Mouse (Mus musculus) kidney, postnatal 0 days (tissue): ENCODE data around the gene Zfp428. TPM values are rescaled to one million over a fixed set of nuclear protein-coding genes. Genes with fewer than 3 reads are reported as not detected.

Experiments
- ATAC-seq: fragments of 200-750 bp; cut with Nextera tagmentation; replicated peaks from 2 replicates; pipeline ENCODE4 v1.8.0; 2017; ENCODE audit warnings: low read depth, moderate number of reproducible peaks, moderate TSS enrichment, moderate library complexity; ENCODE audit not compliant: low FRiP score
- DNase-seq: peaks from one replicate; pipeline ENCODE4 v3.0.0-alpha.2; 2016; ENCODE audit warnings: low spot score
- H3K27ac ChIP-seq: fragments of 300-500 bp; sonication (generic); 2 replicates; pipeline ENCODE4 v1.5.1; 2014; ENCODE audit warnings: mild to moderate bottlenecking
- H3K27me3 ChIP-seq: fragments of 300-500 bp; sonication (generic); 2 replicates; pipeline ENCODE4 v1.6.1; 2014; ENCODE audit warnings: low read length, mixed read lengths; ENCODE audit not compliant: insufficient read depth
- H3K36me3 ChIP-seq: fragments of 300-500 bp; sonication (generic); 2 replicates; pipeline ENCODE4 v1.6.1; 2014; ENCODE audit warnings: low read length, mixed read lengths; ENCODE audit not compliant: insufficient read depth
- H3K4me1 ChIP-seq: fragments of 300-500 bp; sonication (generic); replicated peaks from 2 replicates; pipeline ENCODE4 v1.6.1; 2014; ENCODE audit warnings: antibody characterized with exemption, low read length, mixed read lengths; ENCODE audit not compliant: insufficient read depth
- H3K4me2 ChIP-seq: fragments of 300-500 bp; sonication (generic); 2 replicates; pipeline ENCODE4 v1.6.1; 2014; ENCODE audit warnings: mild to moderate bottlenecking, low read length, moderate library complexity, mixed read lengths
- H3K4me3 ChIP-seq: fragments of 300-500 bp; sonication (generic); replicated peaks from 2 replicates; pipeline ENCODE4 v1.5.1; 2014; ENCODE audit warnings: low read depth, low read length
- H3K9ac ChIP-seq: fragments of 300-500 bp; sonication (generic); 2 replicates; pipeline ENCODE4 v1.6.1; 2014; ENCODE audit warnings: low read depth, low read length
- H3K9me3 ChIP-seq: fragments of 300-500 bp; sonication (generic); replicated peaks from 2 replicates; pipeline ENCODE4 v1.6.1; 2016; ENCODE audit warnings: low read length, inconsistent platforms, mixed read lengths
- CTCF ChIP-seq: IDR thresholded peaks from 2 replicates; pipeline ENCODE4 v1.5.1; 2016; ENCODE audit warnings: antibody characterized with exemption, low read depth, mild to moderate bottlenecking, moderate library complexity
- WGBS: fragments of 180-500 bp; shearing (Covaris S2); extraction: QIAGEN DNeasy Blood & Tissue Kit; methylation state at CpG from one replicate; pipeline ENCODE4 v1.1.7; 2014; 5-methylcytosine and 5-hydroxymethylcytosine counted together
- polyA plus RNA-seq: library from polyadenylated mRNA; unstranded; fragments of >200 nt; fragmentation: Nextera tagmentation; extraction: Ambion mirVana; gene quantifications from 2 replicates; pipeline ENCODE4 v1.2.1, GENCODE M21; 2015

The Zfp428 gene
- polyA plus RNA-seq, 1 experiment from 2014 or later, result 41.4 TPM

DNA sequence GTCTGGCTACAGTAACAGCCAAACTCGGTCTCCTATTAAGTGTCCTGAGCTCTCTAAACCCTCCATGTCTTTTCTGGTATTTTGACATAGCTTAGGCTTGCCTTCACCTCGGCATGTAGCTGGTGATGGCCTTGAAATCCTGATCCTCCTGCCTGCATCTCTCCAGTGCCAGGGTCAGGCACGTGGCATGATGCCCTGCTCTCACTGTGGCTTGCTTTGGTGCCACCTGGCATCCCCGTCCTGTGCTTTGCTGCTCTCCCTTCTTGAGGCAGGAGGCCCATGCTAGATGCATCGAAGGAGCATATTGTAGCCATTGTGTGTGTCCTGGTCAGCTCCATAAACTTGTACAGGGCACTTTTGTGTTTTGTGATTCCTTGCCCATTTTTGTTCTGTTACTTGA lies 30.8 kb downstream of the Zfp428 start:
- Histone ChIP-seq H3K9ac (0 out of 2 replicates have a peak overlapping the region, but pooled peaks have one; percentile 5), H3K36me3 (peaks cover 17% of the 10 kb centered on the region), H3K4me2 (no peak overlapping the region), H3K9me3 (no peaks in the 10 kb centered on the region), H3K27ac (peak overlapping the region; percentile 36; the same call in 1 of the 2 replicates), H3K4me3 (no peak overlapping the region), H3K4me1 (peaks cover 11% of the 10 kb centered on the region), H3K27me3 (no peaks in the 10 kb centered on the region)
- no peak for TF ChIP-seq CTCF
- WGBS, result 47% methylated on average over 5 of the region's 5 CpGs
- DNase-seq (peak; percentile 21), ATAC-seq (0 out of 2 replicates have a peak, but pooled peaks have one; percentile 11)

DNA sequence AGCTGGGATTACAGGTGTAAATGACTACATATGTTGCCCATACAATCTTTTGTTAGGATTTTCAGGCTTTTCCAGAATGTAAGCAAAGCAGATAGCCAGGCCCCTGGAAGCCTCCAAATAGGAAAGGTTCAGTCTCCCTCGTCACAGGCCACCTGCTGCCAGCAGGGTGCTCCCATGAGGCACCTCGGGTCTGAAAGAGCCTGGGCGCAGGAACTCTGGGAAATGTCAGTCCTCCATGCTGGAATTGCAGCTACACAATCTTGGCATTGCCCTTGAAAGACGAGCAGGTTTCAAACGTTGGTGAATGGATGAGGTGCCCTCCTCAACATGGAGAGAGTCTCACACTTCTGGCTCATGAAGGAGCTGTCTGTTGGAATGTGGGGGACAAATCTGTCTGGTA lies 31.3 kb downstream of the Zfp428 start:
- 40% methylated on average over 5 of the region's 5 CpGs for WGBS
- Histone ChIP-seq H3K27me3 (no peaks in the 10 kb centered on the region), H3K4me1 (peaks cover 11% of the 10 kb centered on the region), H3K27ac (no peak overlapping the region), H3K9ac (0 out of 2 replicates have a peak overlapping the region, but pooled peaks have one; percentile 13), H3K4me2 (no peak overlapping the region), H3K36me3 (peaks cover 16% of the 10 kb centered on the region), H3K4me3 (no peak overlapping the region), H3K9me3 (no peaks in the 10 kb centered on the region)
- TF ChIP-seq CTCF, result peak; percentile 38; the same call in 1 of the 2 replicates
- ATAC-seq, result no peak
- no peak for DNase-seq

- WGBS, result 86% methylated on average over 5 of the region's 5 CpGs
- ATAC-seq, result no peak
Measured at GRCm38 (mm10) chr7:24538701-24539100, 31.9 kb downstream of the Zfp428 start.

DNA sequence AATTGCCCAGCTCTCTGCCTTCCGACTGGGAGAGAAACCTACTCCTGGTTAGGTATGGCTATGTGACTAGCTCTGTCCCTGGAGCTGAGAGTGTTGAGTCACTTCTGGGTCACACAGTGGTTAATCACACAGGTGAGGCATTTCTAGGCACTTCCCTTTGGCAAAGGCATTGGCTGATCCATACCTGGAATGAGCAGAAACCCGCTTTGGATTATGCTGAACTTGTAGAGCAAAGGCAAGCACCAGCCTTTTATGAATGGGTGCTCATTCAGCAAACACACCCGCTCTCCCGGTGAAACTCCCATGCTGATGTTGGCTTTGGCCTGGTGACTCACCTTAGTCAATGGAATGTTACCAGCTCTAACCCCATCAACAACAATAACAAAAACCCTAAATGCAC lies 32.9 kb downstream of the Zfp428 start:
- peaks cover 11% of the 10 kb centered on the region; the same call in 1 of the 2 replicates for H3K4me1 ChIP-seq
- H3K9ac ChIP-seq, result no peak overlapping the region
- ATAC-seq (no peak), DNase-seq (no peak)
- H3K27me3 ChIP-seq, result no peaks in the 10 kb centered on the region
- no peak for TF ChIP-seq CTCF
- H3K27ac ChIP-seq, result no peak overlapping the region
- H3K9me3 ChIP-seq, result no peaks in the 10 kb centered on the region
- H3K36me3 ChIP-seq, result peaks cover under 1% of the 10 kb centered on the region
- H3K4me2 ChIP-seq, result no peak overlapping the region
- no peak overlapping the region for H3K4me3 ChIP-seq
- 91% methylated on average over 4 of the region's 4 CpGs for WGBS

More at GRCm38 (mm10) chr7:24538701-24539100, 31.9 kb downstream of the Zfp428 start:
- H3K4me1 ChIP-seq, result peaks cover 11% of the 10 kb centered on the region
- H3K9ac ChIP-seq, result no peak overlapping the region
- H3K4me2 ChIP-seq, result no peak overlapping the region
- H3K36me3 ChIP-seq, result peaks cover 10% of the 10 kb centered on the region
- H3K9me3 ChIP-seq, result no peaks in the 10 kb centered on the region
- H3K27ac ChIP-seq, result no peak overlapping the region
- no peaks in the 10 kb centered on the region for H3K27me3 ChIP-seq
- no peak for TF ChIP-seq CTCF
- no peak overlapping the region for H3K4me3 ChIP-seq
- no peak for DNase-seq

- H3K27me3 ChIP-seq, result no peaks in the 10 kb centered on the region
- H3K9me3 ChIP-seq, result no peaks in the 10 kb centered on the region
- no peak overlapping the region for H3K27ac ChIP-seq
- ATAC-seq (no peak), DNase-seq (no peak)
- peaks cover 3% of the 10 kb centered on the region; the same call in 1 of the 2 replicates for H3K36me3 ChIP-seq
- no peak overlapping the region for H3K9ac ChIP-seq
- peaks cover 7% of the 10 kb centered on the region for H3K4me1 ChIP-seq
- peak; percentile 41; the same call in 1 of the 2 replicates for TF ChIP-seq CTCF
- WGBS, result 77% methylated on average over 2 of the region's 2 CpGs
- H3K4me3 ChIP-seq, result no peak overlapping the region
- no peak overlapping the region for H3K4me2 ChIP-seq
Measured at GRCm38 (mm10) chr7:24544506-24544905, 37.7 kb downstream of the Zfp428 start.

DNA sequence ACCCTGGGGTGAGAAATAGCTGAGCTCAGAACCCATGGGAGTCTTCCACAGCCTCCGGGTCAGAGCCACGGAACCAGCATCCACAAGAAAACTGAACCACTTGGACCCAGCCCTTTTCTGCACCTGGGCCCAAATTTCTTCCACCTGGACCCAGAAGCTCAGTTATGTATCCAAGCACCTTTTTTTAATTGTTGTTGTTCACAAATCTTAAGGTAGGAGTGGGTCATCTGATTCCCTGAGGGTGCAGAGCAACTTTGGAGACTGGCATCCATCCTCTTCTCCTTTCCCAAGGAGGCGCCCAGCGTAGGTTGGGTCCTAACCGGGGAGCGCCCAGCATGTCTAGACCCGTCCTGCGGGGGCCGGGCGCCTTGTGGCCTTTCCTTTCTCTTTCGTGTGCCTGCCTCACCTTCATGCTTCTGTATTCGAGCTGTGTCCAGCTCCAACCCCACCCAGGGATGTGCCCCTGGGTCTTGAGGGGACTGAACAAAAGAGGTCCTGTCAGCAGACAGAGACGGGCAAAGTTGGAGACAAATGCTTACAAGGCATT lies 39.3 kb downstream of the Zfp428 start, which contains the start of the genes Pinlyp and Xrcc1:
Gene Pinlyp (minus strand): TSS at position 51 of the 547 bp plus-strand sequence.
Gene Xrcc1 (plus strand): TSS at position 222 of the 547 bp plus-strand sequence.
- Histone ChIP-seq H3K27ac (peak within 1 kb of the TSS; percentile 93), H3K4me1 (peaks cover 7% of the 10 kb centered on the region), H3K9ac (peak within 1 kb of the TSS; percentile 86), H3K36me3 (peaks cover 13% of the 10 kb centered on the region; the same call in 1 of the 2 replicates), H3K9me3 (no peaks in the 10 kb centered on the region), H3K4me2 (peak within 1 kb of the TSS; percentile 74), H3K27me3 (no peaks in the 10 kb centered on the region), H3K4me3 (peak within 1 kb of the TSS; percentile 85)
- DNase-seq (no peak), ATAC-seq (peak; percentile 1; the same call in 1 of the 2 replicates)
- TF ChIP-seq CTCF, result no peak
- WGBS, result 21% methylated on average over 13 of the region's 13 CpGs
